Mouse (Mus musculus): ENCODE measurements around the gene Slc25a39.

DNA sequence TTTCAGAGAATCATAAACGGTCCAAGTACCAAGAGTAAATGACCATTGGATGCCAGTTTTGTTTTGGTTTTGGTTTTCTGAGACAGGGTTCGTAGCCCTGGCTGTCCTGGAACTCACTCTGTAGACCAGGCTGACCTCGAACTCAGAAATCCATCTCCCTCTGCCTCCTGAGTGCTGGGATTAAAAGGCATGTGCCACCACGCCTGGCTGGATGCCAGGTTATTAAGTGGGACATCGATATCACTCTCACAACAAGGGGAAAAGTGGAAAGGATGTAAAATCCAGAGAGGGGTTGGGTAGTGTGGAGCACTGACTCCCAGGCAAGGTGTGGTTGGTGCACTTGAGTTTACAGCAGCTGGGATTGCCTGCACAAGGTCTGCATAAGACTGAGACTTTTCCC lies 27.7 kb downstream of the Slc25a39 start:
- no peak for TF ChIP-seq CTCF (IDR thresholded peaks at IDR 0.05; ENCODE audit: extremely low read depth, insufficient read depth, insufficient read length, insufficient replicate concordance)
- TF ChIP-seq POLR2A (IDR thresholded peaks at IDR 0.05; ENCODE audit: low read depth, low read length) = no peak
